Mouse (Mus musculus) liver, adult 2 months (tissue): ENCODE data around the gene Fgfr2.

ENCODE experiments used
- CTCF ChIP-seq: fragments of 200-500 bp; IDR thresholded peaks from 2 replicates; pipeline ENCODE4 v1.5.1; 2011; ENCODE audit warnings: low read depth, low read length, control low read depth
- POLR2A ChIP-seq: fragments of 200-500 bp; IDR thresholded peaks from 2 replicates; pipeline ENCODE4 v1.6.1; 2011; ENCODE audit warnings: low read length, control low read depth; ENCODE audit not compliant: insufficient read depth; ENCODE audit errors: extremely low read depth

- TF ChIP-seq CTCF (no peak), POLR2A (no peak)
Observed at GRCm38 (mm10) chr7:130288719-130289427, 2834.3 kb downstream of the Fgfr2 start.
